7 mouse cellular contexts compared by ENCODE assay signal in the genomic region with DNA sequence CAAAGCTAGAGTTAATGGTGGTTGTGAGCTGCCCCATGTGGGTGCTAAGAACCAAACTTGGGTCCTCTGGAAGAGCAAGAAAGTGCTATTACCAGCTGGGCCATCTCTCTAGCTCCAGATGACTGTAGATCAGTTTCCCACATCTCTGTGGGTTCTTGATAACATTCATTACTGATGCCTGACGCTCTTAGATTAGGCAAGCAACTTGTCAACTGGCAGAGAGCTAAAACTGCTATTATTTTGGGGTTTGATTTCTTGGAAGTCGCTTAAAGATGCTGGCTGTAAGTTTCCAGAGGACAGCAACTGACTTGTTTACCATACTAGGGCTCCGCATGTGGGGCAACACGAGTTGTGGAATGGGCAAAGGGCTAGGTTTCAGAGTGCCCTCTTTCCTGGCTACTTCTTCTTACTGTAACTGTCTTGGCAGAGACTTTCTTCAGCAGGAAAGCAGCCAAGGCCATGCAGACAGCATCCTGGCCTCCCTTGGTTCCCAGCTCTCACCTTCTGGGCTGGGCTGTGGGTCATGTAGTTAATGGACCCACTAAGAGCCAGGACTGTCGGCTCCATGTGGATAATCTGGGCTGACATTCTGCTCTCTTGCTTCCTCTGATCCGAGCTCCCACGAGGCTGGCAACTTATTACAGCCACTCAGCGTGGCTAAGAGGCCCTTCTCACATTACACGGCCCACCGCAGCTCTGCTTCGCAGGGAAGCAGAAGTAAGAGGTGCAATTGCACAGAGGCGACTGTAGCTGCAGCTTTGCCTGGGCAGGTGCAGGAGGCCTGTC.
DNase-seq lines count a peak whose midpoint lies in the region; ATAC-seq and TF ChIP-seq lines count a peak whose summit lies in the region.

No protein-coding gene starts in this region.

- 0 out of 2 replicates have a peak, but pooled peaks cover 2% of the 10 kb centered on the region for H3K36me3 ChIP-seq in E14TG2a.4 (ENCODE audit: insufficient read depth, low read length)
- no peaks in the 10 kb centered on the region for H3K36me3 ChIP-seq in embryonic facial prominence, embryonic 11.5 days (replicated peaks; ENCODE audit: control insufficient read depth, insufficient read depth, low read depth, low read length)
- H3K36me3 ChIP-seq in liver, embryonic 12.5 days = no peaks in the 10 kb centered on the region

- H3K9me3 ChIP-seq in E14TG2a.4 (ENCODE audit: low read length) = no peaks in the 10 kb centered on the region
- H3K9me3 ChIP-seq in embryonic facial prominence, embryonic 11.5 days (replicated peaks; ENCODE audit: control insufficient read depth, low read length) = no peaks in the 10 kb centered on the region
- H3K9me3 ChIP-seq in liver, embryonic 12.5 days (replicated peaks) = no peaks in the 10 kb centered on the region

- peaks cover 16% of the 10 kb centered on the region for H3K4me1 ChIP-seq in E14TG2a.4 (replicated peaks; ENCODE audit: low read depth, low read length)
- H3K4me1 ChIP-seq in embryonic facial prominence, embryonic 11.5 days (ENCODE audit: control insufficient read depth, insufficient read depth, low read length) = peaks cover 9% of the 10 kb centered on the region
- H3K4me1 ChIP-seq in liver, embryonic 12.5 days = peaks cover 25% of the 10 kb centered on the region

- WGBS in embryonic facial prominence, embryonic 11.5 days = 27% methylated on average over 12 of the region's 12 CpGs
- 21% methylated on average over 12 of the region's 12 CpGs for WGBS in liver, embryonic 12.5 days (ENCODE audit: insufficient replicate concordance)

- no peak overlapping the region for H3K9ac ChIP-seq in embryonic facial prominence, embryonic 11.5 days (replicated peaks; ENCODE audit: low read length)
- no peak overlapping the region for H3K9ac ChIP-seq in liver, embryonic 12.5 days

- H3K27me3 ChIP-seq in E14TG2a.4 (ENCODE audit: insufficient read depth, low read length) = no peaks in the 10 kb centered on the region
- no peaks in the 10 kb centered on the region for H3K27me3 ChIP-seq in embryonic facial prominence, embryonic 11.5 days (ENCODE audit: control insufficient read depth, insufficient read depth, low read length)
- H3K27me3 ChIP-seq in liver, embryonic 12.5 days (replicated peaks) = 0 out of 2 replicates have a peak, but pooled peaks cover 5% of the 10 kb centered on the region

- ATAC-seq in embryonic facial prominence, embryonic 11.5 days (replicated peaks; ENCODE audit: insufficient number of reproducible peaks, low FRiP score, low TSS enrichment, low read depth) = peak; percentile 79
- peak; percentile 79 for ATAC-seq in liver, embryonic 12.5 days

- H3K4me2 ChIP-seq in embryonic facial prominence, embryonic 11.5 days (ENCODE audit: low read depth, low read length) = no peak overlapping the region; the same call in none of the 2 replicates
- H3K4me2 ChIP-seq in liver, embryonic 12.5 days = peak overlapping the region; percentile 35

- peak; percentile 51 for DNase-seq in 416B (ENCODE audit: low read depth)
- peak; percentile 76 for DNase-seq in embryonic facial prominence, embryonic 11.5 days (ENCODE audit: low spot score)
- peak; percentile 66 for DNase-seq in retina, embryonic 14.5 days (ENCODE audit: low spot score)
- DNase-seq in left cerebral cortex, postnatal 36 days (ENCODE audit: low spot score in 2 of 2) = no peak
- DNase-seq in thymus, postnatal 14 days = no peak

- H3K4me3 ChIP-seq in E14TG2a.4 (replicated peaks; ENCODE audit: low read length) = 0 out of 2 replicates have a peak overlapping the region, but pooled peaks have one; percentile 8
- H3K4me3 ChIP-seq in embryonic facial prominence, embryonic 11.5 days (ENCODE audit: low read depth, low read length) = no peak overlapping the region
- no peak overlapping the region for H3K4me3 ChIP-seq in liver, embryonic 12.5 days

- TF ChIP-seq CTCF in E14TG2a.4 (conservative IDR thresholded peaks at IDR 0.05; ENCODE audit: low read length) = no peak

- H3K27ac ChIP-seq in embryonic facial prominence, embryonic 11.5 days (replicated peaks; ENCODE audit: low read depth, low read length) = no peak overlapping the region
- H3K27ac ChIP-seq in liver, embryonic 12.5 days = peak overlapping the region; percentile 43; the same call in 1 of the 2 replicates

- intact Hi-C loops in left cerebral cortex, postnatal 36 days (cut with DNase I) = no loop called here

Comparison
In these comparisons a context has a peak if more than half of its experiments do, and no peak if none do; other contexts are left out.
1. DNase-seq: peak in 416B (single experiment), embryonic facial prominence, embryonic 11.5 days (single experiment) and retina, embryonic 14.5 days (single experiment); none in left cerebral cortex, postnatal 36 days (0 of 2) and thymus, postnatal 14 days (single experiment).